Mouse (Mus musculus) ES-E14 (cell line): ENCODE results near the gene Ccdc157.

Source experiments
- MAFK ChIP-seq: IDR thresholded peaks from 2 replicates; pipeline ENCODE4 v1.6.1; 2014; ENCODE audit warnings: mild to moderate bottlenecking, low read depth, low read length, inconsistent platforms; ENCODE audit not compliant: insufficient read depth
- ZNF384 ChIP-seq: IDR thresholded peaks from 2 replicates; pipeline ENCODE4 v1.6.1; 2012; ENCODE audit warnings: low read depth, low read length, inconsistent platforms

DNA sequence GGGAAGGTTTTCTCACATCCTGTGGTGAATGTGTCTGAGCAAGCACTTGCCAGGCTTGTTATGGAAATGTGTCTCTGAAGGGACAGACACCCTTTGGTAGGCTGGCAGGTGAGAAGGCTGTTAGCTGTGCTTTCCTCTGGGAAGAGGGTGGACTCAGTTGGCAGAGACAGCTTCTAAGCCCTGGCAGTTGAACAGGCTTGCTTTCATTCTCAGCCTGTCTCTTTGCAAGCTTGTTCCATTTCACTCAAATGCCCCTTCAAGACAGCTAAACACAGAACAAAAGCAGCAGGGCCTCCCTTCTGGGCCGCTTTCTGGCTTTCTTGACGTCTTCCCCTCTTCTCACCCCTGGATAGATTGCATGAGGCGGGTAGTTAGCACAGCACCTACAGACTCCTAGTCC is 60.6 kb downstream of the Ccdc157 start:
- TF ChIP-seq MAFK (no peak), ZNF384 (no peak)
